In genomic region chr16:29614762-29615161, GRCm38 (mm10) we compare ENCODE assay signal across 19 mouse cellular contexts.
"Had no signal": no experiment of that assay in that cellular context is flagged by ENCODE, and none has a peak within 500 bp of the region (broad histone marks: within the 10 kb centered on the region; RNA-seq: fewer than 3 reads in every experiment).

No protein-coding gene starts in this region.

- H3K4me1 ChIP-seq: midbrain, embryonic 10.5 days; midbrain, embryonic 12.5 days; neural tube, embryonic 13.5 days; neural tube, embryonic 15.5 days had no signal

- H3K9me3 ChIP-seq: midbrain, embryonic 10.5 days; midbrain, embryonic 12.5 days; neural tube, embryonic 13.5 days; neural tube, embryonic 15.5 days had no signal

- H3K27me3 ChIP-seq: midbrain, embryonic 12.5 days; neural tube, embryonic 13.5 days; neural tube, embryonic 15.5 days had no signal

- ATAC-seq: midbrain, embryonic 16.5 days had no signal

- H3K9ac ChIP-seq: lung, embryonic 14.5 days; midbrain, embryonic 12.5 days; neural tube, embryonic 13.5 days; neural tube, embryonic 15.5 days had no signal

- H3K4me2 ChIP-seq: lung, embryonic 14.5 days; midbrain, embryonic 12.5 days; neural tube, embryonic 13.5 days; neural tube, embryonic 15.5 days had no signal

- H3K27ac ChIP-seq: midbrain, embryonic 10.5 days; midbrain, embryonic 12.5 days; neural tube, embryonic 13.5 days; neural tube, embryonic 15.5 days had no signal

- DNase-seq: lung, adult 18-20 months; lung, postnatal 10 days; lung, postnatal 4 days; midbrain, embryonic 14.5 days; retina, postnatal 1 day; right cerebral cortex, adult 18-20 months; right cerebral cortex, postnatal 25 days; right cerebral cortex, postnatal 4 days; spleen, adult 18-20 months; thymus, adult 2 months; thymus, postnatal 25 days; thymus, postnatal 4 days had no signal

- H3K4me3 ChIP-seq: midbrain, embryonic 10.5 days; midbrain, embryonic 12.5 days; myocyte; neural tube, embryonic 13.5 days; neural tube, embryonic 15.5 days had no signal
